Mouse (Mus musculus) bone marrow macrophage, adult 2 months (primary cell): Measurements from ENCODE around the gene Tmem101.

ENCODE experiments used
- CTCF ChIP-seq: IDR thresholded peaks from 2 replicates; pipeline ENCODE4 v1.5.1; 2012; ENCODE audit warnings: low read depth, mild to moderate bottlenecking, low read length, moderate library complexity
- POLR2A ChIP-seq: IDR thresholded peaks from 2 replicates; pipeline ENCODE4 v1.6.1; 2012; ENCODE audit warnings: mild to moderate bottlenecking, low read depth, low read length, borderline replicate concordance

DNA sequence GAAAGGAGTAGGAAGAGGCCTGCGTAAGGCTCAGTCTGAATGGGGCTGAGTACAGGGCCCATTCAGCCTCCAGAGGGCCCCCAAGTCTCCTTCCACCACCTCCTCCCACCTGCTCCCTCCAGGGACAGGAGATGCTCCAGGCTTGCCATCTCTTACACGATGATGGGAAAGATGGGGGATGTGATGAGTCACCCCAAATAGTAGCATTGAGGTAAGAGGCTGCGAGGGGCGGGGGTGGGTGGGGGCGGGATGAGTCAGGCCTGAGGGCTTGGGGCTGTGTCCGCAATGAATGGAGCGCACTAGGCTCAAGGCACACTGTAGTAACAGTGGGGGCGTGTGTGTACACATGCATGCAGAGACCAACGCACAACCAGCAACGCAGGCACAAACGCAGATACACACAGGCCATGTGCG lies 45.2 kb upstream of the Tmem101 start:
- no peak for TF ChIP-seq CTCF
- TF ChIP-seq POLR2A = no peak
